Mouse (Mus musculus) embryo, embryonic 10 days (tissue): ENCODE data around the gene Rpa2.
"Not testable (repeated sequence)": the region's sequence is repeated elsewhere in the genome, so short reads cannot be mapped to it uniquely, and the experiment has no call there.

Experiments used
- DNase-seq: peaks from one replicate; pipeline ENCODE4 v3.0.0-alpha.2; 2015; ENCODE audit warnings: low spot score

Rpa2 gene

GRCm38 (mm10) chr4:132762602-132763001, 5.5 kb upstream of the Rpa2 start:
- no peak for DNase-seq

GRCm38 (mm10) chr4:132763125-132763524, 5.0 kb upstream of the Rpa2 start:
- DNase-seq, result not testable (repeated sequence)

GRCm38 (mm10) chr4:132771776-132772175, 3.6 kb downstream of the Rpa2 start:
- no peak for DNase-seq

GRCm38 (mm10) chr4:132774905-132775304, 6.8 kb downstream of the Rpa2 start:
- no peak for DNase-seq

- DNase-seq, result peak; percentile 71
Observed at GRCm38 (mm10) chr4:132776764-132777163, 8.6 kb downstream of the Rpa2 start.

- DNase-seq, result no peak
Observed at GRCm38 (mm10) chr4:132778562-132779201, 10.6 kb downstream of the Rpa2 start.

- DNase-seq, result no peak
Observed at GRCm38 (mm10) chr4:132780288-132780687, 12.2 kb downstream of the Rpa2 start.

GRCm38 (mm10) chr4:132783732-132784131, 15.6 kb downstream of the Rpa2 start:
- DNase-seq, result no peak

- DNase-seq, result no peak
Observed at GRCm38 (mm10) chr4:132785228-132785627, 17.1 kb downstream of the Rpa2 start.

GRCm38 (mm10) chr4:132789731-132790130, 21.6 kb downstream of the Rpa2 start:
- DNase-seq, result no peak

GRCm38 (mm10) chr4:132793322-132794004, 25.3 kb downstream of the Rpa2 start:
- DNase-seq, result not testable (repeated sequence)

GRCm38 (mm10) chr4:132794028-132794427, 25.9 kb downstream of the Rpa2 start:
- DNase-seq, result no peak

GRCm38 (mm10) chr4:132794760-132795159, 26.6 kb downstream of the Rpa2 start:
- DNase-seq, result no peak

- no peak for DNase-seq
Observed at GRCm38 (mm10) chr4:132795171-132795570, 27.0 kb downstream of the Rpa2 start.

- DNase-seq, result peak; percentile 90
Observed at GRCm38 (mm10) chr4:132796196-132796886, 28.2 kb downstream of the Rpa2 start, which contains the start of gene Themis2. TSS of gene Themis2 (minus strand) at chr4:132796387.

GRCm38 (mm10) chr4:132797461-132797860, 29.3 kb downstream of the Rpa2 start:
- no peak for DNase-seq

GRCm38 (mm10) chr4:132798028-132798427, 29.9 kb downstream of the Rpa2 start:
- DNase-seq, result no peak

GRCm38 (mm10) chr4:132798666-132799065, 30.5 kb downstream of the Rpa2 start:
- not testable (repeated sequence) for DNase-seq

GRCm38 (mm10) chr4:132799845-132800244, 31.7 kb downstream of the Rpa2 start:
- DNase-seq, result no peak

- DNase-seq, result no peak
Observed at GRCm38 (mm10) chr4:132801176-132802077, 33.3 kb downstream of the Rpa2 start.

GRCm38 (mm10) chr4:132802171-132802637, 34.1 kb downstream of the Rpa2 start:
- DNase-seq, result no peak

- no peak for DNase-seq
Observed at GRCm38 (mm10) chr4:132803212-132803611, 35.1 kb downstream of the Rpa2 start.
